In genomic region chr6:134834585-134835251, GRCm38 (mm10) we compare ENCODE assay signal across 27 mouse cellular contexts. TPM values are rescaled to one million over a fixed set of nuclear protein-coding genes. Genes with fewer than 3 reads are reported as not detected.
DNase-seq lines count a peak whose midpoint lies in the region; ATAC-seq and TF ChIP-seq lines count a peak whose summit lies in the region.
"Had no signal": no experiment of that assay in that cellular context is flagged by ENCODE, and none has a peak within 500 bp of the region (broad histone marks: within the 10 kb centered on the region; RNA-seq: fewer than 3 reads in every experiment).

No protein-coding gene starts in this region.

- no peak for TF ChIP-seq POLR2A in cerebellum, adult 2 months (IDR thresholded peaks at IDR 0.05; ENCODE audit: borderline replicate concordance, insufficient read depth, low read length)

- H3K27me3 ChIP-seq in heart, embryonic 11.5 days (ENCODE audit: control insufficient read depth, insufficient read depth, low read length), result no peaks in the 10 kb centered on the region
- no peaks in the 10 kb centered on the region for H3K27me3 ChIP-seq in liver, embryonic 16.5 days (ENCODE audit: control insufficient read depth, insufficient read depth, low read depth, low read length)
- no peaks in the 10 kb centered on the region for H3K27me3 ChIP-seq in cerebellum, adult 2 months (ENCODE audit: control insufficient read depth, insufficient read depth, low read length)
- H3K27me3 ChIP-seq in forebrain, embryonic 15.5 days, result no peaks in the 10 kb centered on the region
- H3K27me3 ChIP-seq: kidney, embryonic 15.5 days; limb, embryonic 13.5 days; megakaryocyte, embryonic 14.5 days; neural tube, embryonic 13.5 days; Patski had no signal

- intact Hi-C loops in heart, postnatal 25 days (cut with DNase I), result no loop called here

- 75% methylated on average over 9 of the region's 9 CpGs for WGBS in heart, embryonic 11.5 days (ENCODE audit: insufficient replicate concordance)
- WGBS in liver, embryonic 16.5 days (ENCODE audit: insufficient replicate concordance), result 45% methylated on average over 9 of the region's 9 CpGs
- WGBS in cerebellum, adult 2 months, result 84% methylated on average over 9 of the region's 9 CpGs
- WGBS in forebrain, embryonic 15.5 days, result 60% methylated on average over 9 of the region's 9 CpGs

- H3K9me3 ChIP-seq in heart, embryonic 11.5 days (replicated peaks; ENCODE audit: control insufficient read depth, low read length), result no peaks in the 10 kb centered on the region
- no peaks in the 10 kb centered on the region for H3K9me3 ChIP-seq in liver, embryonic 16.5 days (replicated peaks; ENCODE audit: control insufficient read depth, low read length)
- no peaks in the 10 kb centered on the region for H3K9me3 ChIP-seq in forebrain, embryonic 15.5 days
- H3K9me3 ChIP-seq: G1E; kidney, embryonic 15.5 days; limb, embryonic 13.5 days; megakaryocyte, embryonic 14.5 days; neural tube, embryonic 13.5 days had no signal

- no peaks in the 10 kb centered on the region for H3K36me3 ChIP-seq in heart, embryonic 11.5 days (ENCODE audit: control insufficient read depth, insufficient read depth, low read length)
- H3K36me3 ChIP-seq in liver, embryonic 16.5 days (ENCODE audit: control insufficient read depth, insufficient read depth), result no peaks in the 10 kb centered on the region; the same call in 1 of the 2 replicates
- H3K36me3 ChIP-seq in forebrain, embryonic 15.5 days, result no peaks in the 10 kb centered on the region
- H3K36me3 ChIP-seq: kidney, embryonic 15.5 days; limb, embryonic 13.5 days had no signal

- no peaks in the 10 kb centered on the region for H3K4me1 ChIP-seq in heart, embryonic 11.5 days (ENCODE audit: control insufficient read depth, insufficient read depth, low read length)
- peaks cover 34% of the 10 kb centered on the region for H3K4me1 ChIP-seq in liver, embryonic 16.5 days (ENCODE audit: control insufficient read depth, low read depth, low read length)
- no peaks in the 10 kb centered on the region for H3K4me1 ChIP-seq in cerebellum, adult 2 months (ENCODE audit: control insufficient read depth, insufficient read depth, low read length)
- H3K4me1 ChIP-seq in forebrain, embryonic 15.5 days, result peaks cover 10% of the 10 kb centered on the region; the same call in 1 of the 2 replicates

- H3K4me3 ChIP-seq in heart, embryonic 11.5 days (ENCODE audit: low read depth, low read length), result no peak overlapping the region
- no peak overlapping the region for H3K4me3 ChIP-seq in liver, embryonic 16.5 days (ENCODE audit: low read depth, low read length)
- H3K4me3 ChIP-seq in cerebellum, adult 2 months (replicated peaks; ENCODE audit: insufficient read depth, low read depth, low read length), result no peak overlapping the region
- no peak overlapping the region for H3K4me3 ChIP-seq in forebrain, embryonic 15.5 days
- H3K4me3 ChIP-seq: kidney, embryonic 15.5 days; limb, embryonic 13.5 days; myocyte; neural tube, embryonic 13.5 days had no signal

- TF ChIP-seq CTCF in cerebellum, adult 2 months (IDR thresholded peaks at IDR 0.05; ENCODE audit: borderline replicate concordance, insufficient read depth, low read depth, low read length), result no peak

- no peak for ATAC-seq in heart, embryonic 11.5 days (replicated peaks; ENCODE audit: insufficient number of reproducible peaks, low FRiP score, low TSS enrichment)
- ATAC-seq in liver, embryonic 16.5 days (ENCODE audit: low read depth), result no peak
- ATAC-seq in forebrain, embryonic 15.5 days (replicated peaks), result no peak
- ATAC-seq: forebrain, postnatal 0 days; hindbrain, embryonic 16.5 days; intestine, embryonic 16.5 days; midbrain, embryonic 16.5 days; Patski had no signal

- 0 out of 2 replicates have a peak overlapping the region, but pooled peaks have one; percentile 10 for H3K9ac ChIP-seq in heart, embryonic 11.5 days (ENCODE audit: low read depth, low read length)
- no peak overlapping the region for H3K9ac ChIP-seq in liver, embryonic 16.5 days (ENCODE audit: low read depth, low read length)
- no peak overlapping the region for H3K9ac ChIP-seq in forebrain, embryonic 15.5 days (replicated peaks)
- H3K9ac ChIP-seq: forebrain, postnatal 0 days; kidney, embryonic 15.5 days; limb, embryonic 13.5 days; lung, embryonic 14.5 days; neural tube, embryonic 13.5 days had no signal

- H3K27ac ChIP-seq in heart, embryonic 11.5 days (ENCODE audit: low read depth, low read length), result no peak overlapping the region
- H3K27ac ChIP-seq in liver, embryonic 16.5 days (ENCODE audit: low read length), result peak overlapping the region; percentile 40
- H3K27ac ChIP-seq in cerebellum, adult 2 months (ENCODE audit: insufficient read depth, low read length), result no peak overlapping the region
- no peak overlapping the region for H3K27ac ChIP-seq in forebrain, embryonic 15.5 days (replicated peaks)
- H3K27ac ChIP-seq: kidney, embryonic 15.5 days; limb, embryonic 13.5 days; neural tube, embryonic 13.5 days had no signal

- DNase-seq in heart, postnatal 25 days (ENCODE audit: low spot score), result no peak
- DNase-seq in liver, result peak; percentile 19
- DNase-seq in cerebellum, adult 2 months, result no peak
- DNase-seq in layer of hippocampus, adult 9-10 months (ENCODE audit: low spot score), result no peak
- DNase-seq: adrenal gland, postnatal 10 days; cerebellum, adult 8-10 months; cerebellum, postnatal 36 days; forebrain, postnatal 0 days; gastrocnemius, postnatal 36 days; kidney, postnatal 4 days; layer of hippocampus, adult 9-11 months; lung, embryonic 14.5 days; retina, postnatal 1 day; thymus, postnatal 14 days had no signal

- no peak overlapping the region for H3K4me2 ChIP-seq in heart, embryonic 11.5 days
- H3K4me2 ChIP-seq in liver, embryonic 16.5 days (ENCODE audit: low read depth, low read length), result peak overlapping the region; percentile 12
- no peak overlapping the region for H3K4me2 ChIP-seq in forebrain, embryonic 15.5 days (replicated peaks)
- H3K4me2 ChIP-seq: kidney, embryonic 15.5 days; limb, embryonic 13.5 days; lung, embryonic 14.5 days; neural tube, embryonic 13.5 days had no signal

RNA-seq across cellular contexts. Expression of gene Crebl2, which starts 4.8 kb away (rescaled TPM):
- polyA plus RNA-seq in heart, embryonic 11.5 days (2014; fragmentation: Nextera tagmentation; extraction: Ambion mirVana), result 1.3 and 1.5 TPM in 2 replicates
- total RNA-seq in heart, postnatal 25 days (2021), result 10 to 100 TPM; 11.5 to 12.1 TPM
- 3.1 and 3.3 TPM in 2 replicates for polyA plus RNA-seq in liver, embryonic 16.5 days (2015; fragmentation: Nextera tagmentation; extraction: Ambion mirVana)
- polyA plus RNA-seq in cerebellum, adult 2 months (2012; rRNA removed), result 42.3 and 47.6 TPM in 2 replicates
- polyA plus RNA-seq in forebrain, embryonic 15.5 days (2015; fragmentation: Nextera tagmentation; extraction: Ambion mirVana), result 3.8 and 3.9 TPM in 2 replicates

RNA-seq across cellular contexts. Expression of gene Dusp16, which starts 42.3 kb away (rescaled TPM):
- polyA plus RNA-seq in heart, embryonic 11.5 days (2014; fragmentation: Nextera tagmentation; extraction: Ambion mirVana), result 19.7 and 20.6 TPM in 2 replicates
- total RNA-seq in heart, postnatal 25 days (2021), result 10 to 100 TPM; 22.8 TPM
- 5.7 and 6.1 TPM in 2 replicates for polyA plus RNA-seq in liver, embryonic 16.5 days (2015; fragmentation: Nextera tagmentation; extraction: Ambion mirVana)
- 18.8 and 19.8 TPM in 2 replicates for polyA plus RNA-seq in cerebellum, adult 2 months (2012; rRNA removed)
- polyA plus RNA-seq in forebrain, embryonic 15.5 days (2015; fragmentation: Nextera tagmentation; extraction: Ambion mirVana), result 8.5 and 10.3 TPM in 2 replicates
